Comparison of ENCODE assay signal across 19 mouse cellular contexts in genomic region chr14:111073529-111073928, GRCm38 (mm10).
A peak's percentile ranks its signal among the peaks of the same experiment; 100 is the strongest.
DNase-seq lines count a peak whose midpoint lies in the region; ATAC-seq and TF ChIP-seq lines count a peak whose summit lies in the region.
"Had no signal": no experiment of that assay in that cellular context is flagged by ENCODE, and none has a peak within 500 bp of the region (broad histone marks: within the 10 kb centered on the region; RNA-seq: fewer than 3 reads in every experiment).

No protein-coding gene starts in this region.

- H3K27ac ChIP-seq in hindbrain, embryonic 13.5 days, result no peak overlapping the region
- H3K27ac ChIP-seq in hindbrain, embryonic 11.5 days (ENCODE audit: low read depth, low read length), result no peak overlapping the region
- H3K27ac ChIP-seq in lung, embryonic 14.5 days (ENCODE audit: low read depth), result no peak overlapping the region
- H3K27ac ChIP-seq in midbrain, postnatal 0 days (ENCODE audit: low read depth, low read length), result no peak overlapping the region
- H3K27ac ChIP-seq: heart, embryonic 10.5 days; limb, embryonic 12.5 days; liver, embryonic 12.5 days had no signal

- no peaks in the 10 kb centered on the region for H3K4me1 ChIP-seq in hindbrain, embryonic 13.5 days (replicated peaks)
- H3K4me1 ChIP-seq in hindbrain, embryonic 11.5 days (replicated peaks; ENCODE audit: control insufficient read depth, insufficient read depth, low read length), result no peaks in the 10 kb centered on the region
- no peaks in the 10 kb centered on the region for H3K4me1 ChIP-seq in lung, embryonic 14.5 days (ENCODE audit: insufficient read depth)
- no peaks in the 10 kb centered on the region for H3K4me1 ChIP-seq in midbrain, postnatal 0 days (ENCODE audit: insufficient read depth, low read length)
- H3K4me1 ChIP-seq: heart, embryonic 10.5 days; limb, embryonic 12.5 days; liver, embryonic 12.5 days had no signal

- no peak overlapping the region for H3K9ac ChIP-seq in hindbrain, embryonic 13.5 days
- no peak overlapping the region for H3K9ac ChIP-seq in hindbrain, embryonic 11.5 days (ENCODE audit: low read depth, low read length)
- H3K9ac ChIP-seq in lung, embryonic 14.5 days, result no peak overlapping the region
- H3K9ac ChIP-seq in midbrain, postnatal 0 days (replicated peaks; ENCODE audit: low read length, poor library complexity, severe bottlenecking), result no peak overlapping the region
- H3K9ac ChIP-seq: limb, embryonic 12.5 days; liver, embryonic 12.5 days had no signal

- H3K36me3 ChIP-seq in hindbrain, embryonic 13.5 days, result no peaks in the 10 kb centered on the region
- H3K36me3 ChIP-seq in hindbrain, embryonic 11.5 days (ENCODE audit: control insufficient read depth, insufficient read depth, low read length), result no peaks in the 10 kb centered on the region
- no peaks in the 10 kb centered on the region for H3K36me3 ChIP-seq in lung, embryonic 14.5 days (ENCODE audit: insufficient read depth)
- no peaks in the 10 kb centered on the region for H3K36me3 ChIP-seq in midbrain, postnatal 0 days (ENCODE audit: insufficient read depth, low read length)
- H3K36me3 ChIP-seq: heart, embryonic 10.5 days; limb, embryonic 12.5 days; liver, embryonic 12.5 days had no signal

- no peaks in the 10 kb centered on the region for H3K9me3 ChIP-seq in hindbrain, embryonic 13.5 days
- no peaks in the 10 kb centered on the region for H3K9me3 ChIP-seq in hindbrain, embryonic 11.5 days (ENCODE audit: control insufficient read depth, low read length)
- no peaks in the 10 kb centered on the region for H3K9me3 ChIP-seq in lung, embryonic 14.5 days (ENCODE audit: low read depth, low read length)
- H3K9me3 ChIP-seq in midbrain, postnatal 0 days (ENCODE audit: low read length), result no peaks in the 10 kb centered on the region
- H3K9me3 ChIP-seq: heart, embryonic 10.5 days; limb, embryonic 12.5 days; liver, embryonic 12.5 days had no signal

- no peak overlapping the region for H3K4me2 ChIP-seq in hindbrain, embryonic 13.5 days
- H3K4me2 ChIP-seq in hindbrain, embryonic 11.5 days (replicated peaks; ENCODE audit: low read depth, low read length), result no peak overlapping the region
- H3K4me2 ChIP-seq in lung, embryonic 14.5 days, result no peak overlapping the region
- H3K4me2 ChIP-seq in midbrain, postnatal 0 days (ENCODE audit: low read depth, low read length, poor library complexity, severe bottlenecking), result no peak overlapping the region
- H3K4me2 ChIP-seq: limb, embryonic 12.5 days; liver, embryonic 12.5 days had no signal

- peak; percentile 46; the same call in 1 of the 2 replicates for ATAC-seq in hindbrain, embryonic 13.5 days (ENCODE audit: low FRiP score)
- ATAC-seq in hindbrain, embryonic 11.5 days (ENCODE audit: low FRiP score), result no peak
- no peak for ATAC-seq in lung, embryonic 14.5 days (ENCODE audit: insufficient read depth)
- no peak for ATAC-seq in midbrain, postnatal 0 days (ENCODE audit: low FRiP score)
- ATAC-seq: liver, embryonic 12.5 days had no signal

- WGBS in hindbrain, embryonic 13.5 days, result 72% methylated on average over 4 of the region's 4 CpGs
- WGBS in hindbrain, embryonic 11.5 days, result 81% methylated on average over 4 of the region's 4 CpGs
- 76% methylated on average over 4 of the region's 4 CpGs for WGBS in lung, embryonic 14.5 days
- 46% methylated on average over 4 of the region's 4 CpGs for WGBS in midbrain, postnatal 0 days

- no peaks in the 10 kb centered on the region for H3K27me3 ChIP-seq in hindbrain, embryonic 13.5 days
- no peaks in the 10 kb centered on the region for H3K27me3 ChIP-seq in hindbrain, embryonic 11.5 days (ENCODE audit: control insufficient read depth, insufficient read depth, low read length)
- H3K27me3 ChIP-seq in lung, embryonic 14.5 days (ENCODE audit: insufficient read depth, low read length), result no peaks in the 10 kb centered on the region
- no peaks in the 10 kb centered on the region for H3K27me3 ChIP-seq in midbrain, postnatal 0 days (ENCODE audit: insufficient read depth, low read length)
- H3K27me3 ChIP-seq: limb, embryonic 12.5 days; liver, embryonic 12.5 days had no signal

- no peak for DNase-seq in hindbrain, embryonic 11.5 days (ENCODE audit: low spot score)
- peak; percentile 1 for DNase-seq in lung, embryonic 14.5 days
- DNase-seq in lung, postnatal 25 days (ENCODE audit: low spot score), result no peak
- DNase-seq in right cerebral cortex, postnatal 4 days, result peak; percentile 2
- no peak for DNase-seq in right cerebral cortex, postnatal 25 days
- peak; percentile 65 for DNase-seq in midbrain, postnatal 0 days (ENCODE audit: low spot score)
- no peak for DNase-seq in heart, adult 9 months (ENCODE audit: low spot score in 2 of 2)
- DNase-seq: B cell, adult 2 months; cerebellum, adult 9-11 months; embryo, embryonic 11 days; kidney, adult 11 months; lung, adult 2 months; lung, postnatal 4 days; right cerebral cortex, adult 18-20 months; thymus, postnatal 36 days had no signal

- no peak overlapping the region for H3K4me3 ChIP-seq in hindbrain, embryonic 13.5 days
- H3K4me3 ChIP-seq in hindbrain, embryonic 11.5 days (ENCODE audit: low read depth, low read length), result no peak overlapping the region
- no peak overlapping the region for H3K4me3 ChIP-seq in lung, embryonic 14.5 days (ENCODE audit: low read depth, low read length)
- H3K4me3 ChIP-seq in midbrain, postnatal 0 days (ENCODE audit: low read depth, low read length), result no peak overlapping the region
- H3K4me3 ChIP-seq: heart, embryonic 10.5 days; limb, embryonic 12.5 days; liver, embryonic 12.5 days had no signal

- TF ChIP-seq CTCF in lung, embryonic 14.5 days (IDR thresholded peaks at IDR 0.05; ENCODE audit: low read depth), result no peak
- no peak for TF ChIP-seq CTCF in midbrain, postnatal 0 days (IDR thresholded peaks at IDR 0.05)

Comparison
In these comparisons a context has a peak if more than half of its experiments do, and no peak if none do; other contexts are left out.
1. DNase-seq: peak in lung, embryonic 14.5 days (single experiment), right cerebral cortex, postnatal 4 days (single experiment) and midbrain, postnatal 0 days (single experiment); none in hindbrain, embryonic 11.5 days (single experiment), lung, postnatal 25 days (single experiment), right cerebral cortex, postnatal 25 days (single experiment) and heart, adult 9 months (0 of 2).